Mouse (Mus musculus) ES-Bruce4 (cell line): ENCODE results near the gene Acss2. TPM values are rescaled to one million over a fixed set of nuclear protein-coding genes. Genes with fewer than 3 reads are reported as not detected.
"Not testable (repeated sequence)": the region's sequence is repeated elsewhere in the genome, so short reads cannot be mapped to it uniquely, and the experiment has no call there.

Source experiments
- H3K27ac ChIP-seq: 2 replicates; pipeline ENCODE4 v1.5.1; 2012; ENCODE audit warnings: low read length, inconsistent platforms; ENCODE audit not compliant: insufficient read depth
- H3K27me3 ChIP-seq: 2 replicates; pipeline ENCODE4 v1.6.1; 2012; ENCODE audit warnings: mild to moderate bottlenecking, low read length, inconsistent platforms; ENCODE audit not compliant: control insufficient read depth, poor library complexity, insufficient read depth, severe bottlenecking
- H3K36me3 ChIP-seq: 2 replicates; pipeline ENCODE4 v1.6.1; 2012; ENCODE audit warnings: inconsistent platforms, mild to moderate bottlenecking, low read length, moderate library complexity; ENCODE audit not compliant: control insufficient read depth, poor library complexity, insufficient read depth, severe bottlenecking
- H3K4me1 ChIP-seq: one replicate; pipeline ENCODE4 v1.8.1; 2011; ENCODE audit warnings: low read length; ENCODE audit not compliant: control insufficient read depth, insufficient read depth
- H3K4me3 ChIP-seq: 2 replicates; pipeline ENCODE4 v1.5.1; 2011; ENCODE audit warnings: low read depth, mild to moderate bottlenecking, low read length
- H3K9ac ChIP-seq: 2 replicates; pipeline ENCODE4 v1.6.1; 2012; ENCODE audit warnings: low read depth, mild to moderate bottlenecking, inconsistent platforms; ENCODE audit not compliant: poor library complexity, severe bottlenecking
- H3K9me3 ChIP-seq: replicated peaks from 2 replicates; pipeline ENCODE4 v1.6.1; 2012; ENCODE audit warnings: mild to moderate bottlenecking, low read length, inconsistent platforms; ENCODE audit not compliant: control insufficient read depth, poor library complexity, insufficient read depth, severe bottlenecking
- CTCF ChIP-seq: IDR thresholded peaks from one replicate; pipeline ENCODE4 v1.8.1; 2011; ENCODE audit warnings: low read depth, low read length
- EP300 ChIP-seq: IDR thresholded peaks from 2 replicates; pipeline ENCODE4 v1.6.1; 2011; ENCODE audit warnings: low read depth, low read length; ENCODE audit not compliant: insufficient read depth
- POLR2A ChIP-seq: IDR thresholded peaks from one replicate; pipeline ENCODE4 v1.8.1; 2011; ENCODE audit warnings: low read length; ENCODE audit not compliant: insufficient read depth
- polyA plus RNA-seq: library from polyadenylated mRNA; stranded (reverse); fragments of >200 nt; gene quantifications from 2 replicates; pipeline ENCODE4 v1.2.4, GENCODE M21; 2011; ENCODE audit warnings: low read depth; ENCODE audit not compliant: missing spikeins, insufficient read depth, insufficient read length

Gene Acss2
- polyA plus RNA-seq, 1 experiment = 10.3 TPM

GRCm38 (mm10) chr2:155603707-155604106 lies 86.0 kb downstream of the Acss2 start:
- H3K9ac ChIP-seq = no peak overlapping the region
- H3K4me3 ChIP-seq = no peak overlapping the region
- H3K9me3 ChIP-seq = no peaks in the 10 kb centered on the region
- peaks cover 1% of the 10 kb centered on the region for H3K4me1 ChIP-seq
- TF ChIP-seq POLR2A (no peak), EP300 (no peak), CTCF (no peak)
- no peaks in the 10 kb centered on the region for H3K27me3 ChIP-seq
- H3K27ac ChIP-seq = no peak overlapping the region
- H3K36me3 ChIP-seq = no peaks in the 10 kb centered on the region

- Histone ChIP-seq H3K36me3 (no peaks in the 10 kb centered on the region), H3K27me3 (no peaks in the 10 kb centered on the region), H3K4me1 (peaks cover 1% of the 10 kb centered on the region), H3K9ac (no peak overlapping the region), H3K27ac (no peak overlapping the region), H3K4me3 (no peak overlapping the region), H3K9me3 (no peaks in the 10 kb centered on the region)
- TF ChIP-seq POLR2A (no peak), EP300 (0 out of 2 replicates have a peak, but pooled peaks have one; percentile 18)
Observed at GRCm38 (mm10) chr2:155604560-155605235, 87.0 kb downstream of the Acss2 start.

GRCm38 (mm10) chr2:155605236-155605589 lies 87.5 kb downstream of the Acss2 start:
- not testable (repeated sequence) for H3K9me3 ChIP-seq, H3K27me3 ChIP-seq, H3K4me3 ChIP-seq, H3K27ac ChIP-seq, H3K36me3 ChIP-seq, H3K4me1 ChIP-seq, H3K9ac ChIP-seq

- Histone ChIP-seq H3K9ac (no peak overlapping the region), H3K27me3 (no peaks in the 10 kb centered on the region), H3K4me1 (peaks cover 5% of the 10 kb centered on the region), H3K9me3 (no peaks in the 10 kb centered on the region), H3K36me3 (no peaks in the 10 kb centered on the region), H3K4me3 (no peak overlapping the region), H3K27ac (no peak overlapping the region)
- no peak for TF ChIP-seq CTCF
- no peak for TF ChIP-seq EP300
- TF ChIP-seq POLR2A = no peak
Observed at GRCm38 (mm10) chr2:155606360-155606759, 88.6 kb downstream of the Acss2 start.

GRCm38 (mm10) chr2:155610978-155611377 lies 93.2 kb downstream of the Acss2 start, which contains the start of gene Myh7b:
Gene Myh7b, plus strand, starts transcription at chr2:155611212.
- H3K27ac ChIP-seq = no peak within 1 kb of the TSS
- H3K36me3 ChIP-seq = no peaks in the 10 kb centered on the region
- H3K9ac ChIP-seq = no peak within 1 kb of the TSS
- no peaks in the 10 kb centered on the region for H3K27me3 ChIP-seq
- H3K9me3 ChIP-seq = no peaks in the 10 kb centered on the region
- TF ChIP-seq POLR2A = no peak
- no peak for TF ChIP-seq CTCF
- peak; percentile 70; the same call in 1 of the 2 replicates for TF ChIP-seq EP300
- peaks cover 10% of the 10 kb centered on the region for H3K4me1 ChIP-seq
- no peak within 1 kb of the TSS for H3K4me3 ChIP-seq

- Histone ChIP-seq H3K9ac (no peak overlapping the region), H3K36me3 (no peaks in the 10 kb centered on the region), H3K9me3 (no peaks in the 10 kb centered on the region), H3K4me3 (no peak overlapping the region), H3K27me3 (no peaks in the 10 kb centered on the region), H3K27ac (no peak overlapping the region), H3K4me1 (peaks cover 10% of the 10 kb centered on the region)
- TF ChIP-seq POLR2A (no peak), CTCF (no peak), EP300 (no peak)
Observed at GRCm38 (mm10) chr2:155611834-155612550, 94.2 kb downstream of the Acss2 start.
